Mouse (Mus musculus) liver, embryonic 14.5 days (tissue): ENCODE data around the gene Ggt1.

Experiments used
- CTCF ChIP-seq: IDR thresholded peaks from 2 replicates; pipeline ENCODE4 v1.5.1; 2016; ENCODE audit warnings: antibody characterized with exemption, low read depth, control low read depth
- EP300 ChIP-seq: IDR thresholded peaks from 2 replicates; pipeline ENCODE4 v1.6.1; 2016; ENCODE audit warnings: antibody characterized with exemption, low read depth

DNA sequence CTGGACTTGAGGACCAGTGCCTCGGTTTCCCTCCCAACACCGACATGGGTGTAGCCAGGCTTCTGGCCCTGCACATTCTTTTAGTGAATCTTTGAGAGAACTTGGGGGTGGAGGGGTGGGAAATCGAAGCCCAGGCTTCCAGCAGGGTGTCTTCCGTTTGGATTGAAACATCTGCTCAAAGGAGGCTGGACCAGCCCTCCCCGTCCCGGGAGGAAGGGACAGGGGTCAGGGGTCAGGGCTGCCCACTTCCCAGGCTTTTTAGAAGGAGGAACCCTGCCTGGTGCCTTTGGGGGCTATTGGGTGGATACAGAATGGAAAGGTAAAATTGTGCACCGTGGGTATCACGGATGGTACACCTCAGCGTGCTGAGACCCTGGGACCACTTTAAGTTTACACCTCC lies 10.5 kb downstream of the Ggt1 start:
- TF ChIP-seq EP300 (no peak), CTCF (no peak)
